Mouse (Mus musculus) midbrain, embryonic 16.5 days (tissue): Measurements from ENCODE around the gene Eppin. TPM values are rescaled to one million over a fixed set of nuclear protein-coding genes. Genes with fewer than 3 reads are reported as not detected.
"Not testable (repeated sequence)": the region's sequence is repeated elsewhere in the genome, so short reads cannot be mapped to it uniquely, and the experiment has no call there.

Experiments
- ATAC-seq: fragments of 200-750 bp; cut with Nextera tagmentation; 2 replicates; pipeline ENCODE4 v1.8.0; 2017; ENCODE audit warnings: moderate TSS enrichment
- H3K27ac ChIP-seq: fragments of 300-500 bp; sonication (generic); 2 replicates; pipeline ENCODE4 v1.5.1; 2014; ENCODE audit warnings: mild to moderate bottlenecking, low read length, mixed read lengths
- H3K27me3 ChIP-seq: fragments of 300-500 bp; sonication (generic); 2 replicates; pipeline ENCODE4 v1.6.1; 2014; ENCODE audit warnings: low read depth, low read length, mixed read lengths; ENCODE audit not compliant: control insufficient read depth, insufficient read depth
- H3K36me3 ChIP-seq: fragments of 300-500 bp; sonication (generic); 2 replicates; pipeline ENCODE4 v1.6.1; 2014; ENCODE audit warnings: mild to moderate bottlenecking, low read length, moderate library complexity, mixed read lengths; ENCODE audit not compliant: control insufficient read depth, insufficient read depth
- H3K4me1 ChIP-seq: fragments of 300-500 bp; sonication (generic); 2 replicates; pipeline ENCODE4 v1.6.1; 2014; ENCODE audit warnings: mild to moderate bottlenecking, low read length, mixed read lengths; ENCODE audit not compliant: control insufficient read depth, insufficient read depth
- H3K4me2 ChIP-seq: fragments of 300-500 bp; sonication (generic); 2 replicates; pipeline ENCODE4 v1.6.1; 2014; ENCODE audit warnings: mild to moderate bottlenecking, low read length, mixed read lengths
- H3K4me3 ChIP-seq: fragments of 300-500 bp; sonication (generic); 2 replicates; pipeline ENCODE4 v1.5.1; 2014; ENCODE audit warnings: low read depth, mild to moderate bottlenecking, low read length, moderate library complexity, mixed read lengths
- H3K9ac ChIP-seq: fragments of 300-500 bp; sonication (generic); 2 replicates; pipeline ENCODE4 v1.6.1; 2014; ENCODE audit warnings: low read depth, low read length, mixed read lengths
- H3K9me3 ChIP-seq: fragments of 300-500 bp; sonication (generic); replicated peaks from 2 replicates; pipeline ENCODE4 v1.6.1; 2014; ENCODE audit warnings: mild to moderate bottlenecking, low read length, mixed read lengths; ENCODE audit not compliant: control insufficient read depth, poor library complexity, severe bottlenecking
- WGBS: fragments of 180-500 bp; shearing (Covaris S2); extraction: QIAGEN DNeasy Blood & Tissue Kit; methylation state at CpG from one replicate; pipeline ENCODE4 v1.1.7; 2014; 5-methylcytosine and 5-hydroxymethylcytosine counted together
- polyA plus RNA-seq: library from polyadenylated mRNA; unstranded; fragments of >200 nt; fragmentation: Nextera tagmentation; extraction: Ambion mirVana; gene quantifications from 2 replicates; pipeline ENCODE4 v1.2.1, GENCODE M21; 2015

The Eppin gene
- polyA plus RNA-seq, 1 experiment from 2014 or later, result not detected

- Histone ChIP-seq H3K9me3 (no peaks in the 10 kb centered on the region), H3K4me2 (no peak overlapping the region), H3K9ac (no peak overlapping the region), H3K27ac (no peak overlapping the region), H3K4me1 (no peaks in the 10 kb centered on the region), H3K27me3 (no peaks in the 10 kb centered on the region), H3K36me3 (no peaks in the 10 kb centered on the region), H3K4me3 (no peak overlapping the region)
- no peak for ATAC-seq
- 83% methylated on average over 6 of the region's 6 CpGs for WGBS
These were observed 15.4 kb upstream of the Eppin start for GRCm38 (mm10) chr2:164608781-164609180.

GRCm38 (mm10) chr2:164604411-164604810 is 11.0 kb upstream of the Eppin start:
- no peaks in the 10 kb centered on the region for H3K4me1 ChIP-seq
- no peaks in the 10 kb centered on the region for H3K36me3 ChIP-seq
- H3K27ac ChIP-seq, result no peak overlapping the region
- ATAC-seq, result no peak
- no peak overlapping the region for H3K9ac ChIP-seq
- no peaks in the 10 kb centered on the region for H3K9me3 ChIP-seq
- H3K4me2 ChIP-seq, result no peak overlapping the region
- no peak overlapping the region for H3K4me3 ChIP-seq
- 86% methylated on average over 8 of the region's 8 CpGs for WGBS
- H3K27me3 ChIP-seq, result no peaks in the 10 kb centered on the region

GRCm38 (mm10) chr2:164603482-164603881 is 10.1 kb upstream of the Eppin start:
- Histone ChIP-seq H3K9ac (no peak overlapping the region), H3K27ac (no peak overlapping the region), H3K27me3 (no peaks in the 10 kb centered on the region), H3K4me2 (no peak overlapping the region), H3K4me1 (no peaks in the 10 kb centered on the region), H3K36me3 (no peaks in the 10 kb centered on the region), H3K9me3 (no peaks in the 10 kb centered on the region), H3K4me3 (no peak overlapping the region)
- 93% methylated on average over 3 of the region's 3 CpGs for WGBS
- ATAC-seq, result no peak

GRCm38 (mm10) chr2:164600179-164600578 is 6.8 kb upstream of the Eppin start:
- no peaks in the 10 kb centered on the region for H3K36me3 ChIP-seq
- no peaks in the 10 kb centered on the region for H3K9me3 ChIP-seq
- H3K27ac ChIP-seq, result no peak overlapping the region
- no peaks in the 10 kb centered on the region for H3K4me1 ChIP-seq
- no peak for ATAC-seq
- no peak overlapping the region for H3K4me2 ChIP-seq
- H3K27me3 ChIP-seq, result no peaks in the 10 kb centered on the region
- H3K4me3 ChIP-seq, result no peak overlapping the region
- no peak overlapping the region for H3K9ac ChIP-seq
- 71% methylated on average over 3 of the region's 3 CpGs for WGBS

- H3K27ac ChIP-seq, result no peak overlapping the region
- no peaks in the 10 kb centered on the region for H3K36me3 ChIP-seq
- ATAC-seq, result no peak
- no peak overlapping the region for H3K4me3 ChIP-seq
- H3K4me1 ChIP-seq, result no peaks in the 10 kb centered on the region
- 10% methylated on average over 4 of the region's 4 CpGs for WGBS
- H3K9ac ChIP-seq, result no peak overlapping the region
- H3K9me3 ChIP-seq, result no peaks in the 10 kb centered on the region
- H3K27me3 ChIP-seq, result no peaks in the 10 kb centered on the region
- H3K4me2 ChIP-seq, result no peak overlapping the region
These were observed 1.4 kb downstream of the Eppin start for GRCm38 (mm10) chr2:164592014-164592413.

- not testable (repeated sequence) for H3K27ac ChIP-seq, ATAC-seq, H3K27me3 ChIP-seq, H3K9me3 ChIP-seq, H3K4me3 ChIP-seq, H3K4me2 ChIP-seq, H3K4me1 ChIP-seq, H3K36me3 ChIP-seq, H3K9ac ChIP-seq
- 61% methylated on average over 13 of the region's 13 CpGs for WGBS
These were observed 8.2 kb downstream of the Eppin start, which contains the start of gene Wfdc6a for GRCm38 (mm10) chr2:164585025-164585725. Wfdc6a (minus strand) TSS chr2:164585447.

GRCm38 (mm10) chr2:164573359-164573758 is 20.0 kb downstream of the Eppin start, which contains the start of gene Spint3:
Spint3 (minus strand) TSS chr2:164573459.
- not testable (repeated sequence) for H3K27ac ChIP-seq, H3K27me3 ChIP-seq, H3K9me3 ChIP-seq, ATAC-seq, H3K4me2 ChIP-seq, H3K9ac ChIP-seq, H3K4me3 ChIP-seq, H3K36me3 ChIP-seq, H3K4me1 ChIP-seq
- 93% methylated on average over 6 of the region's 6 CpGs for WGBS

- no peak overlapping the region for H3K4me3 ChIP-seq
- no peak overlapping the region for H3K4me2 ChIP-seq
- peaks cover 17% of the 10 kb centered on the region for H3K27me3 ChIP-seq
- no peak for ATAC-seq
- WGBS, result 97% methylated on average over 5 of the region's 5 CpGs
- no peak overlapping the region for H3K27ac ChIP-seq
- H3K9me3 ChIP-seq, result no peaks in the 10 kb centered on the region
- H3K36me3 ChIP-seq, result no peaks in the 10 kb centered on the region
- H3K9ac ChIP-seq, result no peak overlapping the region
- H3K4me1 ChIP-seq, result peaks cover 12% of the 10 kb centered on the region
These were observed 25.9 kb downstream of the Eppin start for GRCm38 (mm10) chr2:164567460-164567859.

GRCm38 (mm10) chr2:164566997-164567396 is 26.4 kb downstream of the Eppin start:
- H3K4me2 ChIP-seq, result no peak overlapping the region
- H3K9me3 ChIP-seq, result no peaks in the 10 kb centered on the region
- no peak overlapping the region for H3K9ac ChIP-seq
- no peak overlapping the region for H3K4me3 ChIP-seq
- 90% methylated on average over 2 of the region's 2 CpGs for WGBS
- H3K27ac ChIP-seq, result no peak overlapping the region
- ATAC-seq, result no peak
- H3K27me3 ChIP-seq, result peaks cover 20% of the 10 kb centered on the region
- no peaks in the 10 kb centered on the region for H3K36me3 ChIP-seq
- peaks cover 13% of the 10 kb centered on the region for H3K4me1 ChIP-seq
